Mouse (Mus musculus) cerebellum, postnatal 14 days (tissue): Measurements from ENCODE around the gene Foxn1.

Source experiments
- DNase-seq, 2 experiments: peaks; one replicate each; pipeline ENCODE4 v3.0.0; 2021; ENCODE audit warnings: mixed read lengths in 2 of 2

The Foxn1 gene

DNA sequence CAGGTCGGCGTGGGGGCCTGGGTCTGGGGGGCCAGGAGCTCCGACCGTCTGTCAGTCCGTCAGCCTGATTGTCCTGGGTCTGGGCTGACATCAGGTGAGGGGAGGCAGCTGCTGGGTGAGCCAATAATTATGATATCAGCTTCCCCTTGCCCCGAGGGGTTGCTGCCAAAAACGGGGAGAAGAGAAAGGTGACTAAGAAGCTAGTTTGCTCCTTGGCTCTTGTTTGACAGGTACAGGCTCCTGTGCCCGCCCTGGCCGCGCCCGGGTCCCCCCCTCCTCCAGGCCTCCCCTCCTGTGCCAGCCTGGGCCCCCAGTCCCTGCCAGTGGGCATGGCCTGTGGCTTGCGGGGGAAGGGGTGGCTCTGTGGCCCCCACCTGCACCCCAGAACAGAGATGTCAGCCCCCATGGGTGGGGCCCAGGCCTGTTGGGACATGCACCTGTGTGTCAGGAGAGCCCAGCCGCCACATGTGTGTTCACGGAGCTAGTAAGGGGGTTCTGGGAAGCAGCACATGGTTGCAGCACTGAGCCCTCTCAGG, at the start of gene Foxn1:
Gene Foxn1, minus strand, starts transcription at position 51 of the 536 bp plus-strand sequence.
- no peak for DNase-seq

GRCm38 (mm10) chr11:78435776-78436349, 49.5 kb upstream of the Foxn1 start:
- DNase-seq: peak in 1 of 2 experiments; percentile 56

DNA sequence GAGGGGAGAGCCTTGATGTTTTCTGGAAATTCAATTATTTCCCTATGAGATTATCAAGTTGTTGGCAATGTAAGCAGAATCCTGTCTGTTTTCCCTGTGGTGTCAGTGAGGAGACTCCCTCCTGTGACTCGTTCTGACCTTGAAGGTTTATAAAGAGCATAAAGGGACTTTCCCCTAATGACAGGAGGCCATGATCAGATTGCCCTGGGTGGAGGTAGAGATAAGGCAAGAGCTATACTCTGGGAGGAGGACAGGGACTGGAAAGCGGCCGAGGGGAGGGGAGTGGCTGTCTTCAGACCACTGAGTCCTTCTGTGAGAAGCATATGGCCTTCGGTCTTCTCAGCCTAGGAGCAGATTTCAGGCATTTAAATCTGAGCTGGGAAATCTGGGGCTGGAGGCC, 47.7 kb upstream of the Foxn1 start:
- no peak for DNase-seq

DNA sequence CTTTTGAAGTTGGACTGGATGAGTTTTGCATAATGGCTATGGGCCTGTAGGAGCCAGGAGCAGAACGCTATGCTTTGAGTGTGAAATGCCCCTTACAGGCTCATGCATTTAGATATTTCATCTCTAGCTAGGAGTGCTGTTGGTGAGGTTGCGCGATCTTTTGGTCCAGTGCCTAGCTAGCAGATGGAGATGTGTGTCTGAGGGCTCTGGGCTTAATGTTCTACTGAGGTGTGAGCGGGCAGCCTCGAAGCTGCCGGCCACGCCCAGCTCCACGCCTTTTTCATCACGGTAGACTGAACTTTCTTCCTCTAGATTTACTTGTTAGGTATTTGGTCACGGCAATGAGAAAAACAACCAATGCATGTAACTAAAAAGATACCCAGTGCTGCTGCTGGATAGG, 44.8 kb upstream of the Foxn1 start:
- DNase-seq: peak; percentile 58 to 65

DNA sequence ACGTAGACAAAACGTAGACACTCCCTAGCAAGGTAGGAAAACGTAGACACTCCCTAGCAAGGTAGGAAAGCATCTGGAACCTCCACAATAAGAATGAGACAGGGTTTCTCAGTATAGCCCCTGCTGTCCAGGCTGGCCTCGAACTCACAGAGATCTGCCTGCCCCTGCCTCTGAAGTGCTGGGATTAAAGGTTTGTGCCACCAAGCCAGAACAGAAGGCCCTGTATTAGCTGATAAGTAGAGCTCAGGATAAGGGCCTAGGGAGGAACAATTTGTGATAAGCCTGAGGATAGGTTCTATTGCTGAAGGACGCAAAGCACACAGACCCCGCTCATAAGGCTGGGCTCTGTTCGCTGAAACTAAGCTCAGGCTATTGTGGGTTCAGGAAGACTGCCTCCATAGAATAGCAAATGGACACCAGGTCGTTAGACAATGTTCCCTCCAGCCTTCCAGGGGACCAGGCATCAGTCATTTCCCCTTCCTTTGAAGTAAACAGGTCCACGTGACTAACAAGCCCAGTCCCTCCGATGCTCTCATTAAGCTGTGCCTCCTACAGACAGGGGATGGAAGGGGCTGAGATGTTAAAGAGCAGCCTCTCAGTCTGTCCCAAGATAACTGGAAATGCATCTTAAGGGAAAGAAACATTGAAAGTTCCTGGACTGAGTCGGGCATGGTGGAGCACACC, 44.0 kb upstream of the Foxn1 start:
- DNase-seq: no peak

GRCm38 (mm10) chr11:78428309-78428708, 42.0 kb upstream of the Foxn1 start:
- no peak for DNase-seq

GRCm38 (mm10) chr11:78427655-78428054, 41.3 kb upstream of the Foxn1 start:
- DNase-seq: no peak

- DNase-seq: no peak
These were observed 39.2 kb upstream of the Foxn1 start for GRCm38 (mm10) chr11:78425572-78425971.

DNA sequence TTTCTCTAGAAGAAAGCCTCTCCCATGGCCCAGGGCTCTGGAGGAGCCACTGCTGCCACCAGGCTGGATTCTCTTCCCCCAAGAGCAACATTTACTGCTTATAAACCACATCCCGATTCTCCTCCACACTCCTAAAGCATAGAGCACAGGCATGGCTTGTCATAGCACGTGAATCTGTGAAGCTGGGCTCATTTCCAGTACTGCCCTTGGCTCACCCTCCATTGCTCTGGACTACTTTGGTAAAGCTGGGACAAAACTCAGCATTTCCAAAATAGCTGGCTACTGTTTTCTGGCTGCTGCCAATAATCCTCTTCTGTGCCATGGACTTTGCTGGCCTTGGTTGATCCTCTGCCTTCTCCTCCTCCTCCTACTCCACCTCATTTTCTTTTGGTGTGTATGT, 38.0 kb upstream of the Foxn1 start:
- DNase-seq: peak; percentile 50 to 53

- no peak for DNase-seq
These were observed 35.9 kb upstream of the Foxn1 start, which contains the start of gene Slc13a2 for GRCm38 (mm10) chr11:78422055-78422819. Gene Slc13a2 (minus strand): TSS chr11:78422217.

GRCm38 (mm10) chr11:78421201-78422009, 35.0 kb upstream of the Foxn1 start:
- DNase-seq: no peak

- no peak for DNase-seq
These were observed 34.0 kb upstream of the Foxn1 start for GRCm38 (mm10) chr11:78420263-78420889.

DNA sequence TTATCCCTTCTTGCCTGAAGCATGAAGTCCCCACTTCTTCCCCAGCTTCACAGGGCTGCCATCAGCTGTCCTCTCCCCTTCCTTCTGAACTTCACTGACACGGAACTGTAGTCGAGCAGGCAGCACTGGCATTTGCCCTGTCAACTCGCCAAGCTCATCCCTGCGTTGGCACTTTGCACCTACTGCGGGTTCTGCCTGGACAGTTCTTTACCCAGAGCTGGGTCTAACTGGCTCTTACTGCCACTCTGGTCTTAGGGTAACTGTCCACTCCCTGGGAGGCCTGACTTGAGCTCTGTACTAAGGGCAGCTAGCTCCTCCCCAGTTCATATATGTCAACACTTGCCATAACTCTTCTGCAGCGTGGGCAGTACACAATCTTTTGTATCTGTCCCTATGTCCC, 30.5 kb upstream of the Foxn1 start:
- DNase-seq: peak in 1 of 2 experiments; percentile 60

- no peak for DNase-seq
These were observed 26.5 kb upstream of the Foxn1 start for GRCm38 (mm10) chr11:78412861-78413260.

- no peak for DNase-seq
These were observed 26.0 kb upstream of the Foxn1 start for GRCm38 (mm10) chr11:78412324-78412850.

GRCm38 (mm10) chr11:78411606-78412323, 25.4 kb upstream of the Foxn1 start:
- peak; percentile 50 for DNase-seq

DNA sequence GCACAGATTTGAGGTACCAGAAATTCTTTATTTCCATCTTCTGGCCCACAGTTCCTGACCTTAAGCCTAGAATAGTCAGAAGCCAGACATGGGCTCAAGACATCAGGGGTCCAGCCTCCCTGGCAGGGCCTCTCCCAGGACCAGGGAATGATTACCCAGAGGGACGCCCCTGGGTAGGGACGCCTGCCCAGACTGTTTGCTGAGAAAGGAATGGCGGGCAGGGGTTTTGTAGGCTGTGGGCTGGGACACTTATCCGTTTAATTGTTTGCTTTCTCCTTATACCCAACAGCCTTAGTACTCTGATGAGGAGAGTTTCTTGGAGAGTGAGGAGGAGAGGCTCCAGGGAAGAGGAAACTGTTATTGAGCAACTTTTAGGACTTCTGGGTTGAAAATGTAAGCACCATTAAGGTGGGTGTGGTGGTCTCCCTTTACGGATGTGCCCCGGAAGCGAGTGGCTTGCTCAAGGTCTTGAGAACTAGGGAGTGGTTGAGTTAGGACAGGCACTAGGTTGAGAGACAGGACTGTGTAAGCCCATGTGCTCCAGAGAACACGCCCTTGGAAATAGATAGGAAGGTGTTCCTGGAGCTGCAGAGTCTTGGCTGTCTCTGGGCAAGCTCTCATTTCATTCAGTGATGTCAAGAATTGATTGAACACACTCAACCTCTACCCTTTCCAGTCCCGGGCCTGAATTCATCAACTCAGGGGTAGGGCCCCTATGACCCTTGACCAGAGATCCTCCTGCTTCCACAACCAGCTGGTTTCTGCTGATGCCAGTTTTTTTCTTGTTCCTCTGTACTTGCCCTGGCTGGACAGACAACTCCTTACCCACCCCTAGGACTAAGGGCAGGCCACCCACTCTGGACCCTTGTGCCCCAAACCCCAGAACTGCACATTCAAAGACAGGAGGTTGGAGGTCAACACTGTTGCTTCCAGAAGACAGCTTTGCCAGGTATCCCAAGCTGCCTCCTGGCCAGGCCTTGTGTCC, 22.2 kb upstream of the Foxn1 start:
- DNase-seq: no peak

DNA sequence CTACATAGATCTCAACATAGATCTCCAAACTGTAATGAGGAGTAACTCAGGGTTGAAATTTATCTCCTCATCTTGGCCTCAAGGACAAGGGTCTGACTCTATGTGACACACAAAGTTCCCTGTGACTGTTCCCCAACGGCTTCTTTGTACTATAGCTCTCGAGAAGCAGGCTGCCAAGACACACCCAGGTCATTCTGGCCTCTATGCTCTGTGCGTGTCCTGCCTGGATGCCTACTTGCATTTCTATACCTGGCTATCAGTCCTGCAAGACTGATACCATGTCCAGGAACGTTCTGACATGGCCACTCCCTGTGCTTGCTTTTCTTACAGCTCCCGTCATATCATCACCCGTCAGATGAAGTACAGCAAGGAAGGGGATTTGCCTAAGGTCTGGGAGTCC, 15.7 kb upstream of the Foxn1 start:
- DNase-seq: no peak

- DNase-seq: no peak
These were observed 15.1 kb upstream of the Foxn1 start for GRCm38 (mm10) chr11:78401469-78401868.

GRCm38 (mm10) chr11:78400936-78401335, 14.6 kb upstream of the Foxn1 start:
- DNase-seq: no peak
